Mouse (Mus musculus) layer of hippocampus, postnatal 25 days (tissue): Measurements from ENCODE around the gene Sema3a. TPM values are rescaled to one million over a fixed set of nuclear protein-coding genes. Genes with fewer than 3 reads are reported as not detected.

Experiments used
- DNase-seq, 2 experiments: peaks; one replicate each; pipeline ENCODE4 v3.0.0; 2022; ENCODE audit warnings: mixed read lengths in 2 of 2, low spot score in 1 of 2; ENCODE audit errors: extremely low spot score in 1 of 2
- total RNA-seq, 2 experiments: library from RNA; stranded (reverse); gene quantifications; 2 replicates each; pipeline ENCODE4 v1.2.3; 2021

Sema3a gene
- 1 to 10 TPM; 2.3 TPM for total RNA-seq

- no peak for DNase-seq
Measured at GRCm38 (mm10) chr5:13125241-13125692, at the start of gene Sema3a. Gene Sema3a, plus strand, starts transcription at chr5:13125414.

GRCm38 (mm10) chr5:13084777-13085439, 40.3 kb upstream of the Sema3a start:
- DNase-seq: no peak

GRCm38 (mm10) chr5:13090431-13090830, 34.8 kb upstream of the Sema3a start:
- no peak for DNase-seq

- no peak for DNase-seq
Measured at GRCm38 (mm10) chr5:13109522-13109921, 15.7 kb upstream of the Sema3a start.

- no peak for DNase-seq
Measured at GRCm38 (mm10) chr5:13117236-13117635, 8.0 kb upstream of the Sema3a start.

- no peak for DNase-seq
Measured at GRCm38 (mm10) chr5:13125757-13126156, 543 bp downstream of the Sema3a start.

- no peak for DNase-seq
Measured at GRCm38 (mm10) chr5:13126196-13126595, 982 bp downstream of the Sema3a start.

GRCm38 (mm10) chr5:13127121-13127520, 1.9 kb downstream of the Sema3a start:
- no peak for DNase-seq

GRCm38 (mm10) chr5:13144733-13145457, 19.7 kb downstream of the Sema3a start:
- DNase-seq: no peak

- DNase-seq: no peak
Measured at GRCm38 (mm10) chr5:13149909-13150308, 24.7 kb downstream of the Sema3a start.

GRCm38 (mm10) chr5:13151002-13151401, 25.8 kb downstream of the Sema3a start:
- DNase-seq: no peak

GRCm38 (mm10) chr5:13157761-13158612, 32.8 kb downstream of the Sema3a start:
- no peak for DNase-seq

GRCm38 (mm10) chr5:13182186-13182585, 57.0 kb downstream of the Sema3a start:
- no peak for DNase-seq

GRCm38 (mm10) chr5:13197886-13198285, 72.7 kb downstream of the Sema3a start:
- DNase-seq: no peak

GRCm38 (mm10) chr5:13199709-13200108, 74.5 kb downstream of the Sema3a start:
- no peak for DNase-seq

- no peak for DNase-seq
Measured at GRCm38 (mm10) chr5:13255353-13255752, 130.1 kb downstream of the Sema3a start.

GRCm38 (mm10) chr5:13256321-13256720, 131.1 kb downstream of the Sema3a start:
- DNase-seq: no peak

- DNase-seq: no peak
Measured at GRCm38 (mm10) chr5:13263087-13263486, 137.9 kb downstream of the Sema3a start.

GRCm38 (mm10) chr5:13263539-13263938, 138.3 kb downstream of the Sema3a start:
- no peak for DNase-seq

- no peak for DNase-seq
Measured at GRCm38 (mm10) chr5:13312667-13313066, 187.5 kb downstream of the Sema3a start.

- no peak for DNase-seq
Measured at GRCm38 (mm10) chr5:13313977-13314376, 188.8 kb downstream of the Sema3a start.
